Mouse (Mus musculus) neural tube, embryonic 11.5 days (tissue): ENCODE measurements around the gene Vmn2r106. TPM values are rescaled to one million over a fixed set of nuclear protein-coding genes. Genes with fewer than 3 reads are reported as not detected.

Experiments
- ATAC-seq: fragments of 200-750 bp; cut with Nextera tagmentation; 2 replicates; pipeline ENCODE4 v1.8.0; 2017; ENCODE audit warnings: moderate number of reproducible peaks, mild to moderate bottlenecking, moderate TSS enrichment, moderate library complexity; ENCODE audit not compliant: insufficient read depth, low FRiP score, low TSS enrichment
- DNase-seq: peaks from one replicate; pipeline ENCODE4 v3.0.0-alpha.2; 2015; ENCODE audit warnings: low spot score
- H3K27ac ChIP-seq: fragments of 300-500 bp; sonication (generic); 2 replicates; pipeline ENCODE4 v1.5.1; 2014; ENCODE audit warnings: low read depth, mild to moderate bottlenecking, low read length
- H3K27me3 ChIP-seq: fragments of 300-500 bp; sonication (generic); 2 replicates; pipeline ENCODE4 v1.6.1; 2014; ENCODE audit warnings: mild to moderate bottlenecking, low read length, mixed read lengths; ENCODE audit not compliant: control insufficient read depth, insufficient read depth
- H3K36me3 ChIP-seq: fragments of 300-500 bp; sonication (generic); 2 replicates; pipeline ENCODE4 v1.6.1; 2014; ENCODE audit warnings: mild to moderate bottlenecking, low read length, moderate library complexity, mixed read lengths; ENCODE audit not compliant: control insufficient read depth, insufficient read depth
- H3K4me1 ChIP-seq: fragments of 300-500 bp; sonication (generic); 2 replicates; pipeline ENCODE4 v1.6.1; 2014; ENCODE audit warnings: low read length, mixed read lengths; ENCODE audit not compliant: control insufficient read depth, insufficient read depth
- H3K4me2 ChIP-seq: fragments of 300-500 bp; sonication (generic); 2 replicates; pipeline ENCODE4 v1.6.1; 2014; ENCODE audit warnings: low read depth, mild to moderate bottlenecking, moderate library complexity
- H3K4me3 ChIP-seq: fragments of 300-500 bp; sonication (generic); 2 replicates; pipeline ENCODE4 v1.5.1; 2014; ENCODE audit warnings: low read depth, low read length
- H3K9ac ChIP-seq: fragments of 300-500 bp; sonication (generic); 2 replicates; pipeline ENCODE4 v1.6.1; 2014; ENCODE audit warnings: mild to moderate bottlenecking, low read length
- H3K9me3 ChIP-seq: fragments of 300-500 bp; sonication (generic); 2 replicates; pipeline ENCODE4 v1.6.1; 2016; ENCODE audit warnings: low read length; ENCODE audit not compliant: control insufficient read depth
- WGBS: fragments of 180-500 bp; shearing (Covaris S2); extraction: QIAGEN DNeasy Blood & Tissue Kit; methylation state at CpG from one replicate; pipeline ENCODE4 v1.1.7; 2014; 5-methylcytosine and 5-hydroxymethylcytosine counted together
- polyA plus RNA-seq: library from polyadenylated mRNA; unstranded; fragments of >200 nt; fragmentation: Nextera tagmentation; extraction: Ambion mirVana; gene quantifications from 2 replicates; pipeline ENCODE4 v1.2.1, GENCODE M21; 2014

Vmn2r106 gene
- polyA plus RNA-seq, result not detected in 2 replicates

DNA sequence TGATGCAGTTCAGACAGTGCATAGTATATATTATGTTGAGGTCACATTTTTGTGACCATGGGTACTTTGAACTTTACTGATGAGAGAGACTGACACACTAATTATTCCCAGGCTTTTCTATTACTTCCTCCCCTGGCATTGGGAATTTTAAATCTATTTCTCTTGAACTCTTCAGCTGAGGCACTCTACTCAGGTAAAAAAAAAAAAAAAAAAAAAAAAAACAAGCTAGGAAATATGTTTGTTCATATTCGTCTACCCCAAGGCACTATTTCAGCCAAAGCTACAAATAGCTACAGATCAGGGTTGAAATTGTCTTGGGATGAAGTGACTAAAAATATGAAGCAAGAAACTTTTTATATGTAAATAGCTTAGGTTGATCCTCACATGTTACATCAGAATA is at the start of gene Vmn2r106:
Gene Vmn2r106, minus strand, starts transcription at position 101 of the 400 bp plus-strand sequence.
- Histone ChIP-seq H3K4me1 (no peaks in the 10 kb centered on the region), H3K9me3 (no peaks in the 10 kb centered on the region), H3K4me3 (no peak within 1 kb of the TSS), H3K27me3 (no peaks in the 10 kb centered on the region), H3K36me3 (no peaks in the 10 kb centered on the region), H3K4me2 (no peak within 1 kb of the TSS), H3K27ac (no peak within 1 kb of the TSS), H3K9ac (no peak within 1 kb of the TSS)
- WGBS, result 81% methylated on average over 1 of the region's 1 CpGs
- DNase-seq, result no peak
- ATAC-seq, result no peak

DNA sequence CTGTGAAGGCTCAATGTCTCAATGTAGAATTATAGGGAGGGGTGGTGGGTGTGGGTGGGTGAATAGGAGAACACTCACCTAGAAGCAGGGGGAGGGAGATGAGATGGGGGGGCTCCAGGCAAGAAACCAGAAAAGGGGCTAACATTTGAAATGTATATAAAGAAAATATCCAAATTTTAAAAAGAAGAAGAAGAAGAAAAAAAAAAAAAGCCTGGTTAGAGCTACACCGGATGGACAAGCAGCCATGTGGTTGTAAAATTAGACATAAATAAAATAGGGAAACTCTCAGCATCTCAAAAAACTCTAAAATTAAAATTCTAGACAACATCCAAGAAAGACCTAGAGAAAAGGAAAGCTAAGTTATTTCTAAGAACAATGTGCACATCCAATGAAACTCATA is 20.4 kb upstream of the Vmn2r106 start:
- no peaks in the 10 kb centered on the region for H3K27me3 ChIP-seq
- H3K4me3 ChIP-seq, result no peak overlapping the region
- H3K4me1 ChIP-seq, result no peaks in the 10 kb centered on the region
- H3K4me2 ChIP-seq, result no peak overlapping the region
- H3K9ac ChIP-seq, result no peak overlapping the region
- no peak for ATAC-seq
- WGBS, result 92% methylated on average over 1 of the region's 1 CpGs
- H3K9me3 ChIP-seq, result no peaks in the 10 kb centered on the region
- H3K36me3 ChIP-seq, result no peaks in the 10 kb centered on the region
- no peak overlapping the region for H3K27ac ChIP-seq
- no peak for DNase-seq

DNA sequence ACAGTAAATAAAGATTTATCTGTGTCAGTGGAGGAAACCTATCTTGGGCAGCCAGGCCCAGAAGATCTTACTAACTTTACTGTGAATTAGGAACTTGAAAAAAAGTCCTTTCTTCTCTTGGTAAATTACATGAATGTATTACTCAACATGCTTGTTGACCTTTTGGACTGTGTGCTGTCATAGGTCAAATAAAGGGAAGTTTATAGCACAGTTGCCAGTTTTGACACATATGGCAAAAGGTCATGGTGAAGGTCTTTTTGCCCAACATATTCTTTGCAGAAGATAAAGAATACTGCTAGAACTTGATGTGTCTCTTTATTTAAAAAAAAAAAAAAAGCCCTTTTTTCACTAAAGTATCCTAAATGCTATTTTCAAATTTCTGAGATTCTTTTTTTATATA is 1.6 kb upstream of the Vmn2r106 start:
- Histone ChIP-seq H3K9ac (no peak overlapping the region), H3K9me3 (no peaks in the 10 kb centered on the region), H3K4me2 (no peak overlapping the region), H3K27me3 (no peaks in the 10 kb centered on the region), H3K4me1 (no peaks in the 10 kb centered on the region), H3K4me3 (no peak overlapping the region), H3K36me3 (no peaks in the 10 kb centered on the region), H3K27ac (no peak overlapping the region)
- ATAC-seq (no peak), DNase-seq (no peak)

DNA sequence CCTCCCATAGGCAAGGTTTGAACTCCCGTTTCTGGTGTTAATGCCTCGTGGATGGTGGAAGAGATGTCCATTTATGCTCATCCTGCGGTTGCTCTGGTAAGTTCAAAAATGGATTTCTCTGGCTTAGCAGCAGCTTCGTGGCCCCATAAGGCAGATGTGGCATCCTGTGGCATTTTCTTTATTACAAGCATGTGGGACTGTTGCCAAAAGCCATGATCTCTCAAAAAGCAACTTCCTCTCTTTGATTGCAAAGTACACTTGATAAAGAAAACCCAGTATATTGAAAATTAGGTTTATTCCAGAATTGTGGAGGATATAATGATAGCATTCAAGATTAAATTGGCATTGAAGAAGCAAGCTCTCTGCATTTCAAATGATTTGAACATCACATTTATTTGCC is 29.8 kb downstream of the Vmn2r106 start:
- Histone ChIP-seq H3K36me3 (no peaks in the 10 kb centered on the region), H3K4me2 (no peak overlapping the region), H3K9ac (no peak overlapping the region), H3K27me3 (no peaks in the 10 kb centered on the region), H3K9me3 (no peaks in the 10 kb centered on the region), H3K4me3 (no peak overlapping the region), H3K4me1 (no peaks in the 10 kb centered on the region), H3K27ac (no peak overlapping the region)
- WGBS, result 72% methylated on average over 4 of the region's 4 CpGs
- ATAC-seq (no peak), DNase-seq (no peak)

DNA sequence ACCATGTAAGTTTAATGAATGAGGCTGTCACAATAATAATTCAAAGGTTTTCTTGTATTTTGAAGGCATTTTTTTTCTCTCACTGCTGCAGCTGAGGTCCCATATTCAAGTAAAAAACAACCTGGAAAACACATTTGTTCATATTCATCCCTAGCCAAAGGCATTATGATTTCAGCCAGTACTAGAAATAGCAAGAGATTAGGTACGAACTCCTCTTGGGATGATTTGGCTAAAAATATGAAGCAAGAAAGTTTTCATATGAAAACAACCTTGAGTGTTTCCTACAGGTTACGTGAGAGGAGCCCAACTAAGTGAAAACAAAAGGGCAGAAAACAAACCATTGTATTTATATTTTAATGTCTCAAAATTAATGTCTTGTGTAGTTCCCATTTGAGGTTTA is 50.4 kb downstream of the Vmn2r106 start, which contains the start of gene Vmn2r105:
Gene Vmn2r105, minus strand, starts transcription at position 101 of the 400 bp plus-strand sequence.
- no peak within 1 kb of the TSS for H3K4me2 ChIP-seq
- H3K27ac ChIP-seq, result no peak within 1 kb of the TSS
- no peaks in the 10 kb centered on the region for H3K9me3 ChIP-seq
- 82% methylated on average over 2 of the region's 2 CpGs for WGBS
- no peaks in the 10 kb centered on the region for H3K36me3 ChIP-seq
- ATAC-seq (no peak), DNase-seq (no peak)
- H3K4me1 ChIP-seq, result no peaks in the 10 kb centered on the region
- H3K9ac ChIP-seq, result no peak within 1 kb of the TSS
- no peak within 1 kb of the TSS for H3K4me3 ChIP-seq
- no peaks in the 10 kb centered on the region for H3K27me3 ChIP-seq

Other genes starting within 250 kb of the Vmn2r106 start
- not detected in 2 replicates for gene Vmn2r104, start 237.2 kb downstream of the Vmn2r106 start, polyA plus RNA-seq
- not detected in 2 replicates for gene Fpr-rs7, start 171.3 kb downstream of the Vmn2r106 start, polyA plus RNA-seq
- not detected in 2 replicates for gene Fpr-rs6, start 102.5 kb downstream of the Vmn2r106 start, polyA plus RNA-seq
- gene Vmn2r105, start 50.5 kb downstream of the Vmn2r106 start, polyA plus RNA-seq, result not detected in 2 replicates
- gene Vmn2r107, start 59.7 kb upstream of the Vmn2r106 start, polyA plus RNA-seq, result not detected in 2 replicates
- not detected in 2 replicates for gene Vmn1r224, start 128.6 kb upstream of the Vmn2r106 start, polyA plus RNA-seq
- not detected in 2 replicates for gene Vmn2r108, start 195.8 kb upstream of the Vmn2r106 start, polyA plus RNA-seq
- gene Vmn1r225, start 212.6 kb upstream of the Vmn2r106 start, polyA plus RNA-seq, result not detected in 2 replicates